Mouse (Mus musculus): ENCODE results near the gene Dach1. TPM values are rescaled to one million over a fixed set of nuclear protein-coding genes. Genes with fewer than 3 reads are reported as not detected.

Gene Dach1
- total RNA-seq (2014; rRNA removed) (23.8 and 26.7 TPM in 2 replicates), polyA plus RNA-seq (2015; fragmentation: Nextera tagmentation; extraction: Ambion mirVana) (14.7 and 14.8 TPM in 2 replicates)

DNA sequence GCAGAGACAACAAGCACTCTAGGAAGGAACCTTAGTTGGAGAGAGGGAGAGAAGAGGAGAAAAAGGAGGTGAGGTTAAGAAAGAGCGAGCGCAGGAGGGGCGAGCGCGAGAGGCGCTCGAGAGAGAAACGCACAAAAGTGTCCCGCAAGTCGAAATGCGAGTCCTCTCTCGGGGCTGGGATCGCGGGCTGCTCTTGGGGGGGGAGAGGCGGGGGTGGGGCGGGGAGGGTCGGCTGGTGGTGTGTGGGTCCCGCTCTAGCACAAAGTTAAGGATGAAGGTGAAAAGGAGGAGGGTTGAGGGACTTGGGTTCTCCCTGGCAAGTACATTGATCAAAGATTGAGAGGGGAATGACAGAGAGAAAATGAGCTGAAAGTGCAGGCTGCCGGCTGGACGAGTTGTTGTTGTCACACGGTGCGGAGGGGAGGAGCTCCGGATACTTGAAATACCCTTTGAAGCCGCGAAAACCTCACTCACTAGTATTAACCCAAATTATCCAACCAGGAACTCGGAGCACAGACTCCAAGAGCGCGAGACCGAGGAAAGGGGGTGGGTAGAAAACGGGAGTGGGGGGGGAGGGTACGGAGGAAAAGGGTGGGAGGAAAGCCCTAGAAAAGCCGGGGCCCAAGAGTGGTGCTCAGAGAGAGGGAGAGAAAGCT is at the start of gene Dach1:
Gene Dach1, minus strand, starts transcription at position 345 of the 656 bp plus-strand sequence.
- H3K36me3 ChIP-seq (ENCODE audit: insufficient read depth, low read length): no peaks in the 10 kb centered on the region
- H3K4me3 ChIP-seq (ENCODE audit: low read length): peak within 1 kb of the TSS; percentile 72
- H3K27ac ChIP-seq: peak within 1 kb of the TSS; percentile 91
- no peaks in the 10 kb centered on the region for H3K4me1 ChIP-seq (ENCODE audit: insufficient read depth, low read length)
- H3K4me2 ChIP-seq (ENCODE audit: low read depth, low read length): peak within 1 kb of the TSS; percentile 69
- no peaks in the 10 kb centered on the region for H3K27me3 ChIP-seq (ENCODE audit: insufficient read depth, low read length)
- ATAC-seq (peak; percentile 94), DNase-seq (ENCODE audit: low spot score) (peak; percentile 92)
- WGBS: 1% methylated on average over 32 of the region's 32 CpGs
- H3K9me3 ChIP-seq (ENCODE audit: low read length): no peaks in the 10 kb centered on the region
- peak within 1 kb of the TSS; percentile 80 for H3K9ac ChIP-seq (replicated peaks; ENCODE audit: low read length)
- TF ChIP-seq CTCF (IDR thresholded peaks at IDR 0.05; ENCODE audit: low read depth): no peak

DNA sequence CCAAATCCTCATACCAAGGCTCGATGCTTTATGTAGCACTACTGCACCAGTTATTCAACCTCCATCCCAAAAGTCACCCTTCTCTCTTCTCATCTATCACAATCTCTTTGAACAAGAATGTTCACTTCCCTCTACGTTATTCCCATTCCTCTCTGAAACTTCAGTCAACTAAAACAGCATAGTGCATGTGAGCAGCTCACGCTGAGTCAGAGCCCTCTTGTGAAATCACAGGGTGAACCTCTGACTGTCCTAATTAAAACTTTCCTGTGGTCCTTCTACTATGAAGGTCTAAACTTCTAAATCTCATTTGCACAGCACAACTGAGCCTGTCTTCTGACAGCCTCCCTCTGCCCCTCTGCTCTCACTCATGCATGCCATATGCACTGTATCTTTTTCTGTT is 30.5 kb upstream of the Dach1 start:
- no peak for DNase-seq (ENCODE audit: low spot score)
- Histone ChIP-seq H3K4me2 (ENCODE audit: low read depth, low read length) (no peak overlapping the region), H3K4me1 (ENCODE audit: insufficient read depth, low read length) (no peaks in the 10 kb centered on the region), H3K4me3 (ENCODE audit: low read length) (no peak overlapping the region), H3K36me3 (ENCODE audit: insufficient read depth, low read length) (no peaks in the 10 kb centered on the region), H3K27me3 (ENCODE audit: insufficient read depth, low read length) (no peaks in the 10 kb centered on the region), H3K9ac (replicated peaks; ENCODE audit: low read length) (no peak overlapping the region), H3K27ac (no peak overlapping the region), H3K9me3 (ENCODE audit: low read length) (no peaks in the 10 kb centered on the region)
- no peak for ATAC-seq
- TF ChIP-seq CTCF (IDR thresholded peaks at IDR 0.05; ENCODE audit: low read depth): no peak
- 94% methylated on average over 3 of the region's 3 CpGs for WGBS

DNA sequence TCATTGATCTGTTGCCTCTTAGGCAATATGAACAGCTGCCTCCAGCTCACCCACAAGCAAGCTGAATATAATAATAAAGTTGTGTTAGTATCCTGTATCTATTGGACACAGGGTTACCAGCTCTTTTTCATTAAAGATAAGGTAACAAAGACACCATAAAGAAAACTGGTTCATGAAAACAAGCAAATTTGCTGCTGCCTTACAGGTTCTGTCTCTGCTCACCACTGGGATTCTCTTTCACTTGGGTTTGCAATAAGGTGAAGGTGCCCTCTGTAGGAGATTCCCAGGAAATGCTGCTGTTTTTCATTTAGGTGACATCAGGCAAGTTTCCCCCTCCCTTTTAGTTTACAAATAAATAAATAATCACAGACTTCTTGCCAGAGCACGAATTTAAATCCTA is 12.0 kb upstream of the Dach1 start:
- Histone ChIP-seq H3K4me2 (ENCODE audit: low read depth, low read length) (no peak overlapping the region), H3K36me3 (ENCODE audit: insufficient read depth, low read length) (no peaks in the 10 kb centered on the region), H3K4me3 (ENCODE audit: low read length) (no peak overlapping the region), H3K27ac (no peak overlapping the region), H3K4me1 (ENCODE audit: insufficient read depth, low read length) (no peaks in the 10 kb centered on the region), H3K27me3 (ENCODE audit: insufficient read depth, low read length) (no peaks in the 10 kb centered on the region), H3K9ac (replicated peaks; ENCODE audit: low read length) (no peak overlapping the region), H3K9me3 (ENCODE audit: low read length) (no peaks in the 10 kb centered on the region)
- ATAC-seq: 0 out of 2 replicates have a peak, but pooled peaks have one; percentile 40
- peak; percentile 72 for TF ChIP-seq CTCF (IDR thresholded peaks at IDR 0.05; ENCODE audit: low read depth)
- DNase-seq (ENCODE audit: low spot score): peak; percentile 79
- WGBS: 11% methylated on average over 1 of the region's 1 CpGs

DNA sequence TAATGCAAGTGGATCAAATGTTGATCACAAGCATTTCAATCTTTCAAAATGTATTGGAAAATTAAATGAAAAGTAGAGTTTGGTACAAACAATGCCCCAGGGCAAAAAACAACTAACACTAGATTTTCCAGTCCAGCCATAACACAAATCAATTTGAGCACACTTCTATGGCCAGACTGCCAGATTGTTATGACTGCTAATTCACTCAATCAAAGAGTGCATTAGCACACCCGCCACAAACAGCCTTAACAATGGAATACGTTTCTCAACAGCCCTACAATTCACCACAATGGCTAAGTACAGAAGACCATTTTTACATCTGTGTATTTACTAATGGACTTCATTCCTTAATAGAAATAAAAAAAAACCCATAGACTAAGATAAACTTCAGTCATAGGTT is 4.3 kb upstream of the Dach1 start:
- H3K27ac ChIP-seq: no peak overlapping the region

DNA sequence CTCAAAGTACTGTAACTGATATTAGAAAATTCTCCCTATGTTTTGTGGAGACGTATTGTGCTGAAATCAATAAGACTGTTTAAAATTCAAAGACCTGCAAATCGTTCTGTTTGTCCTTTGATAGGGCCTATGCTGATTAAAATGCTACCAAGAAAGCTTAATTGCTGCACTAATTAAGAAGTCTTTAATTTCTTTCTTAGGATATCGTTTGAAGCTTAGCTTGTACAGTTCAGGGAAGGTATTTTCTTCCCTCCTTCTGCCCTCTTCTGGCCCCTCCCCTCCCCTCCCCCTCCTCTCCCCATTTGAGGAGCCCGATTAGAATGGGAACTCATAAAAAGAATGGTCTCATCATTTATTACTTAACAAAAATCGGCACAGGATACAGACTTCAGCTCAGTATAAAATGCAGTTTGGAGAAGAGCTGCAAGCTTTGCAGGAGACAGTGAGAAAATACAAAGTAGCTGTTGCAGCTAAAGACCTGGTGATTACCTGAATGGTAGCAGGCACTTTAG is 2.9 kb upstream of the Dach1 start:
- H3K9ac ChIP-seq (replicated peaks; ENCODE audit: low read length): 0 out of 2 replicates have a peak overlapping the region, but pooled peaks have one; percentile 13
- H3K36me3 ChIP-seq (ENCODE audit: insufficient read depth, low read length): no peaks in the 10 kb centered on the region
- DNase-seq (ENCODE audit: low spot score): no peak
- no peaks in the 10 kb centered on the region for H3K4me1 ChIP-seq (ENCODE audit: insufficient read depth, low read length)
- H3K9me3 ChIP-seq (ENCODE audit: low read length): no peaks in the 10 kb centered on the region
- H3K27ac ChIP-seq: 0 out of 2 replicates have a peak overlapping the region, but pooled peaks have one; percentile 9
- no peak for ATAC-seq
- no peak for TF ChIP-seq CTCF (IDR thresholded peaks at IDR 0.05; ENCODE audit: low read depth)
- H3K4me2 ChIP-seq (ENCODE audit: low read depth, low read length): peak overlapping the region; percentile 49
- 15% methylated on average over 5 of the region's 5 CpGs for WGBS
- H3K27me3 ChIP-seq (ENCODE audit: insufficient read depth, low read length): no peaks in the 10 kb centered on the region
- peak overlapping the region; percentile 16 for H3K4me3 ChIP-seq (ENCODE audit: low read length)

More for the DNA sequence above, 4.3 kb upstream of the Dach1 start:
- Histone ChIP-seq H3K4me3 (ENCODE audit: low read length) (no peak overlapping the region), H3K9me3 (ENCODE audit: low read length) (no peaks in the 10 kb centered on the region), H3K9ac (replicated peaks; ENCODE audit: low read length) (no peak overlapping the region), H3K27me3 (ENCODE audit: insufficient read depth, low read length) (no peaks in the 10 kb centered on the region), H3K4me1 (ENCODE audit: insufficient read depth, low read length) (no peaks in the 10 kb centered on the region), H3K36me3 (ENCODE audit: insufficient read depth, low read length) (no peaks in the 10 kb centered on the region), H3K4me2 (ENCODE audit: low read depth, low read length) (no peak overlapping the region)
- DNase-seq (ENCODE audit: low spot score) (no peak), ATAC-seq (no peak)
- WGBS: 35% methylated on average over 2 of the region's 2 CpGs
- TF ChIP-seq CTCF (IDR thresholded peaks at IDR 0.05; ENCODE audit: low read depth): no peak

DNA sequence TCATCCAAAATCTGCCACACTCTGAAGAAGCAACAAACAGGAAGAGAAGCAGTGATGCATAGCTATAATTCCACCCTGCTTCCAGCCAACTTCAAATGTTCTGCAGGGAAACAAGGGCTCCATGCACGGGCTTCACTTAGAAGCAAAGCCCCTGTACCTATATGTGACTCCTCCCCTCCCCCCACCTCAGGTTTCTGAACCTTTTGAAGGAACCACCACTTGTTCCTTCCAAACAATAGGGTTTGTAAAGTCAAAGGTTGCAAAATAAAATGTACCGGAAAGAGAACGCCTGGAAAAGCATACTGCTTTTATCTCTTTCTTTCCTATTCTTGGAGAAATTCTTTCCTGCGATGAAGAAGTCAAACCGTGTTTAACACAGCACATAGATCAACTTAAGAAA is 2.3 kb upstream of the Dach1 start:
- 18% methylated on average over 5 of the region's 5 CpGs for WGBS
- Histone ChIP-seq H3K4me1 (ENCODE audit: insufficient read depth, low read length) (no peaks in the 10 kb centered on the region), H3K9me3 (ENCODE audit: low read length) (no peaks in the 10 kb centered on the region), H3K4me3 (ENCODE audit: low read length) (peak overlapping the region; percentile 16), H3K9ac (replicated peaks; ENCODE audit: low read length) (no peak overlapping the region), H3K27ac (no peak overlapping the region), H3K4me2 (ENCODE audit: low read depth, low read length) (peak overlapping the region; percentile 49), H3K36me3 (ENCODE audit: insufficient read depth, low read length) (no peaks in the 10 kb centered on the region), H3K27me3 (ENCODE audit: insufficient read depth, low read length) (no peaks in the 10 kb centered on the region)
- no peak for TF ChIP-seq CTCF (IDR thresholded peaks at IDR 0.05; ENCODE audit: low read depth)
- ATAC-seq (no peak), DNase-seq (ENCODE audit: low spot score) (no peak)

DNA sequence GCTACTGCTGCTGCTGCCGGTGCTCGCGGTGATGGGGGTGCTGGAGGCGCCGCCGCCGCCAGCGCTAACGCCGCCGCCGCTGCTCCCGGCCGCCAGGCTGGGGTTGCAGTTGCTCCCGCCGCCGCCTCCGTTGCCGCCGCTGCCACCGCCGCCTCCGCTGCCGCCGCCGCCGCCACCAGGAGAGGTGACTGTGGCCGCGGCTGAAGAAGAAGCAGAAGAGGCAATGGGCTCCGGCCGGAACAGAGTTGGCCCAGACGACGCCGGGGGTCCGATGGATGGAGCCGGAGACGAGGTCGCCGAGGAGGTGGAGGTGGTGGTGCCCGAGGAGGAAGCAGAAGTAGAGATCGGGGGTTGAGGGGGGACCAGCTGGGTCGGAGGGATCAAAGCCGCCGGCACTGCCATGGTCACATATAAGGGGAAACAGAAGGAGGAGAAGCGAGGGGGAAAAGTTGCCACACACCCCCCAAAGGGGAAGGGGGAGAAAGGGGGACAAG is 610 bp downstream of the Dach1 start:
- peak overlapping the region; percentile 80 for H3K9ac ChIP-seq (replicated peaks; ENCODE audit: low read length)
- ATAC-seq (peak; percentile 24), DNase-seq (ENCODE audit: low spot score) (peak; percentile 60)
- no peaks in the 10 kb centered on the region for H3K36me3 ChIP-seq (ENCODE audit: insufficient read depth, low read length)
- 0% methylated on average over 41 of the region's 45 CpGs for WGBS
- H3K27ac ChIP-seq: peak overlapping the region; percentile 91
- peak overlapping the region; percentile 72 for H3K4me3 ChIP-seq (ENCODE audit: low read length)
- H3K4me1 ChIP-seq (ENCODE audit: insufficient read depth, low read length): no peaks in the 10 kb centered on the region
- H3K4me2 ChIP-seq (ENCODE audit: low read depth, low read length): peak overlapping the region; percentile 69
- no peak for TF ChIP-seq CTCF (IDR thresholded peaks at IDR 0.05; ENCODE audit: low read depth)
- H3K27me3 ChIP-seq (ENCODE audit: insufficient read depth, low read length): no peaks in the 10 kb centered on the region
- H3K9me3 ChIP-seq (ENCODE audit: low read length): no peaks in the 10 kb centered on the region
